Mouse (Mus musculus): ENCODE data around the gene Cd53.

DNA sequence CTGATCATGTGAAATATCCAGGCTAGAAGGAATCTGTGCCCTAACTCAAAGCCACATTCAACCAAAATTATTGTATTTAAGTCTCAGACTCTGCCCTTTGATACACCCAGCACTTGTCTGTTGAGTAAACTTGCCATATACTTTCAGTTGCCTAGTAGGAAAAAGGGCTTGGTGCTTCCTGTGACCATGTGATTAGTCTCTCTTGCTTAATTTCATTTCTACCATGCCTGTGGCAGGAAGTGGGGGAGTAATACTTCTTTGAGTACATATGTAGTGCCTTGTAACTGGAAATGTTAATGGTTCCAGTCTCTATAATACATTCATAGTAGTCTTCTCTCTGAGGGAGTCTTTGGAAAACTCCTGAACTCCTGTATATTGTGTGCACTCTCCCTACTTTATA, 2.0 kb downstream of the Cd53 start:
- TF ChIP-seq CTCF (IDR thresholded peaks at IDR 0.05; ENCODE audit: borderline replicate concordance, insufficient read depth, low read length), result no peak
- TF ChIP-seq POLR2A (IDR thresholded peaks at IDR 0.05; ENCODE audit: low read depth, low read length), result no peak

Measured in embryonic fibroblast, embryonic 13.5 days (primary cell).